Mouse (Mus musculus): ENCODE measurements around the gene Nob1. TPM values are rescaled to one million over a fixed set of nuclear protein-coding genes. Genes with fewer than 3 reads are reported as not detected.

Gene Nob1
- polyA plus RNA-seq, 1 experiment from 2014 or later: 62.6 TPM

DNA sequence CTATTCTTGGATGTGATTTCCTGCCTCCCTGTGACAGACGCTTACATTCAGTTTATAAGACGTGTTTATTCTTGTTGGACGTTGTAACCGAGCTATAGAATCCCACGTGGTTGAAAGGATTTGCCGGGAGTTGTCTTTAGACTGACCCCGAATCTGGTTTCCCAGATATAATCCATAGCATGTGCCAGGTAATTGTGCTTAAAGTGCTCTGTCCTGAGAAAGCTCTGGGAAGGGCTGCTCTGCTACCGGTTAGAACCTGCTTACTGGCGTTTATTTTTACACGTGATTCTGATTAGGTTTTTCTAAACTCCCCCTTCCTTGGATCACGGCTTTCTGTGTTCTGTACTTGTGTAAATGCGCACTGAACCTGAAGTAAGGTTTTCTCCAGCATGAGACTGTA is 27.2 kb downstream of the Nob1 start:
- no peak overlapping the region for H3K4me2 ChIP-seq (ENCODE audit: low read depth, low read length)
- WGBS: 73% methylated on average over 12 of the region's 12 CpGs
- no peak overlapping the region for H3K4me3 ChIP-seq (ENCODE audit: low read depth, low read length)
- H3K27me3 ChIP-seq (ENCODE audit: control insufficient read depth, insufficient read depth, low read length): no peaks in the 10 kb centered on the region
- no peak overlapping the region for H3K9ac ChIP-seq (replicated peaks; ENCODE audit: low read depth, low read length)
- H3K27ac ChIP-seq (ENCODE audit: low read depth, low read length): no peak overlapping the region
- H3K4me1 ChIP-seq (ENCODE audit: control insufficient read depth, insufficient read depth, low read length): peaks cover 3% of the 10 kb centered on the region; the same call in 1 of the 2 replicates
- ATAC-seq (ENCODE audit: low read depth): no peak
- no peaks in the 10 kb centered on the region for H3K9me3 ChIP-seq (ENCODE audit: control insufficient read depth, low read length)
- H3K36me3 ChIP-seq (ENCODE audit: control insufficient read depth, insufficient read depth, low read length): no peaks in the 10 kb centered on the region

DNA sequence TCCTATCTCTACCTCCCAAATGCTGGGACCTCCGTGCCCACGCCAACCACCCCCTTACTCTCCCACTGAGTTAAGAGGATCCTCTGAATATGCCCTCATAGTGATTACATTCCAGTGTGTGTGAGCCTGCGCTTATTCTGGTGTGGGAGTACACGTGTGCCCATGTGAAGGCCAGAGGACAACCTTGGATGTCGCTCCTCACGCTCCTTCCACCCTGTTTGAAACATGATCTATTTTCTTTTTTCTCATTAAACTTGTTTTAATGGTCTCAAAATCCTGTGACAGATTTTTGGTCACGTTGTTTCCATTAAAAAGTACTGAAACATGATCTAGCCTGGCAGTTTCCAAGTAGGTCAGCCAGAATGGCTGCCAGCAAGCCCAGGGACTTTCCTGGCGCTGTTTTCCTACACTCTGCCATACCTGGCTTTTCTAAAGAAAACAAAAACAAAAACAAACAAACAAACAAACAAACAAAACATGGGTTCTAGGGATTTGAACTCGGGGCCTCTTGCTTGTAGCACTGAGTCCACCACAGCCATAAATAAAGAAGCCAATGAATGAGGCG is 28.7 kb downstream of the Nob1 start:
- ATAC-seq (ENCODE audit: low read depth): no peak
- WGBS: 94% methylated on average over 10 of the region's 10 CpGs
- Histone ChIP-seq H3K4me1 (ENCODE audit: control insufficient read depth, insufficient read depth, low read length) (no peaks in the 10 kb centered on the region; the same call in 1 of the 2 replicates), H3K9ac (replicated peaks; ENCODE audit: low read depth, low read length) (no peak overlapping the region), H3K36me3 (ENCODE audit: control insufficient read depth, insufficient read depth, low read length) (no peaks in the 10 kb centered on the region), H3K9me3 (ENCODE audit: control insufficient read depth, low read length) (no peaks in the 10 kb centered on the region), H3K27me3 (ENCODE audit: control insufficient read depth, insufficient read depth, low read length) (no peaks in the 10 kb centered on the region), H3K4me3 (ENCODE audit: low read depth, low read length) (no peak overlapping the region), H3K4me2 (ENCODE audit: low read depth, low read length) (no peak overlapping the region), H3K27ac (ENCODE audit: low read depth, low read length) (no peak overlapping the region)

DNA sequence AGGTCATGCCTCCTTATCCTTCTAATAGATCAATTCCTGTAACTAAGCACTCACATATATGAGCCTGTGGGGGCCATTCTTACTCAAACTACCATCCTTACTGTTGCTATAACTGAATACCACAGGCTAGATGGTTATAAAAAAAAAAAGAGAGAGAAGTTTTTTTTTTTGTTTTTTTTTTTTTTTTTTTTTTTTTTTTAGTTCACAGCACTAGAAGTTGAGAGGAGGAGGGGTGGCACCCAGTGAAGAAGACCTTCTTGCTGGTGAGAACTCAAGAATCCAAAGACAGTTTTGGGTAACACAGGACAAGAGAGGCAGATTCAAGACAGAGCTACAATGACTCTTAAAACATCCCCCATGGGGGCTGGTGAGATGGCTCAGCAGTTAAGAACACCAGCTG is 29.5 kb downstream of the Nob1 start:
- Histone ChIP-seq H3K36me3 (ENCODE audit: control insufficient read depth, insufficient read depth, low read length) (no peaks in the 10 kb centered on the region), H3K9ac (replicated peaks; ENCODE audit: low read depth, low read length) (no peak overlapping the region), H3K4me2 (ENCODE audit: low read depth, low read length) (no peak overlapping the region), H3K4me1 (ENCODE audit: control insufficient read depth, insufficient read depth, low read length) (no peaks in the 10 kb centered on the region; the same call in 1 of the 2 replicates), H3K9me3 (ENCODE audit: control insufficient read depth, low read length) (no peaks in the 10 kb centered on the region), H3K27ac (ENCODE audit: low read depth, low read length) (no peak overlapping the region), H3K27me3 (ENCODE audit: control insufficient read depth, insufficient read depth, low read length) (no peaks in the 10 kb centered on the region), H3K4me3 (ENCODE audit: low read depth, low read length) (no peak overlapping the region)
- ATAC-seq (ENCODE audit: low read depth): no peak

DNA sequence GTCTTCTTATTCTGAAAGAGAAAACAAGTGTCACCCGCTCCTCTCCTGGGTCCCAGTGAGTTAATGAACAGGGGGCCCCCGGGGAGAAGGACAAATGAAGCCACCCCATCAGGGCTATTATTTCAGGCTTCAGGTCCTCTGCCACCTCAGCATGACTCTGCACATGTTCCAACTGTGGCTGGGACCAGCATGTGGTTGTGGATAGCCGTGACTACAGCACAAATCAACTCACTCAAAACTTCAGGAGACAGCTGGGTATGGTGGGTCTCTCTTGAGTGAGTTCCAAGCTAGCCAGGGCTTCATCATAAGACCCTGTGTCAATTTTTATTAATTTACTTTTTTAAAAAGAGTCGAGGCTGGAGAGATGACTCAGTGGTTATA is 33.7 kb downstream of the Nob1 start:
- no peaks in the 10 kb centered on the region for H3K36me3 ChIP-seq (ENCODE audit: control insufficient read depth, insufficient read depth, low read length)
- no peaks in the 10 kb centered on the region for H3K27me3 ChIP-seq (ENCODE audit: control insufficient read depth, insufficient read depth, low read length)
- no peak overlapping the region for H3K27ac ChIP-seq (ENCODE audit: low read depth, low read length)
- no peak overlapping the region for H3K9ac ChIP-seq (replicated peaks; ENCODE audit: low read depth, low read length)
- H3K9me3 ChIP-seq (ENCODE audit: control insufficient read depth, low read length): no peaks in the 10 kb centered on the region
- ATAC-seq (ENCODE audit: low read depth): no peak
- no peaks in the 10 kb centered on the region for H3K4me1 ChIP-seq (ENCODE audit: control insufficient read depth, insufficient read depth, low read length)
- H3K4me2 ChIP-seq (ENCODE audit: low read depth, low read length): no peak overlapping the region
- 67% methylated on average over 4 of the region's 4 CpGs for WGBS
- H3K4me3 ChIP-seq (ENCODE audit: low read depth, low read length): no peak overlapping the region

DNA sequence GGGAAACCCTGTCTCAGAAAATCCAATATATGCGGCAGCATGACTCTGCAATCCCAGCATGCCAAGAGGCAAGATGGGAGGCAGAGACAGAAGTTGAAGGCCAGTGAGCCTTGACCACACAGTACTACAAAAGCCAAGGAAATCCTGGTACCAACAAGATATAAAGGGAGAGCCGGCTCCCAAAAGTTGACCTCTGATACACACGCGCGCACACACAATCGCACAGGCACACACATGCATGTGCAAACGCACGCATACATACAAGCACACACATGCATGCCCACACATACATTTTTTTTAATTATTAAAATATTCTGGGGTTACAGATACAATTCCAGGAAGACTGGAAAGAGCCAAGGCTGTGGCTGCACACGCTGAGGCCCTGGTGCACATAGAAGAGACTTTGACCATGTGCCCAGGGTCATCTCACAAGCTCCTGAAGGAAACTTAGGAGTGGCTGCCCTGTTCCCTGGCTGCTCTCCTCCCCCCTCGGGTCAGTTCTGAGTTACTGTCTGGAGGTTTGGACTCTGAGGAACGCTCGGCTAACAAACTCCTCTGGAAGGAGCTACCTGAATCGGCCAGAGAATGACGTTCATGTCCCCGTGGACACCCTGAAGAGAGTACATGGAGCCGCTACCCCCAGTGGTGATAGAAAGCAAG is 34.2 kb downstream of the Nob1 start:
- H3K9me3 ChIP-seq (ENCODE audit: control insufficient read depth, low read length): no peaks in the 10 kb centered on the region
- H3K4me2 ChIP-seq (ENCODE audit: low read depth, low read length): no peak overlapping the region
- no peak overlapping the region for H3K27ac ChIP-seq (ENCODE audit: low read depth, low read length)
- WGBS: 95% methylated on average over 16 of the region's 16 CpGs
- ATAC-seq (ENCODE audit: low read depth): no peak
- no peaks in the 10 kb centered on the region for H3K4me1 ChIP-seq (ENCODE audit: control insufficient read depth, insufficient read depth, low read length)
- no peak overlapping the region for H3K9ac ChIP-seq (replicated peaks; ENCODE audit: low read depth, low read length)
- H3K36me3 ChIP-seq (ENCODE audit: control insufficient read depth, insufficient read depth, low read length): no peaks in the 10 kb centered on the region
- H3K27me3 ChIP-seq (ENCODE audit: control insufficient read depth, insufficient read depth, low read length): no peaks in the 10 kb centered on the region
- H3K4me3 ChIP-seq (ENCODE audit: low read depth, low read length): no peak overlapping the region

DNA sequence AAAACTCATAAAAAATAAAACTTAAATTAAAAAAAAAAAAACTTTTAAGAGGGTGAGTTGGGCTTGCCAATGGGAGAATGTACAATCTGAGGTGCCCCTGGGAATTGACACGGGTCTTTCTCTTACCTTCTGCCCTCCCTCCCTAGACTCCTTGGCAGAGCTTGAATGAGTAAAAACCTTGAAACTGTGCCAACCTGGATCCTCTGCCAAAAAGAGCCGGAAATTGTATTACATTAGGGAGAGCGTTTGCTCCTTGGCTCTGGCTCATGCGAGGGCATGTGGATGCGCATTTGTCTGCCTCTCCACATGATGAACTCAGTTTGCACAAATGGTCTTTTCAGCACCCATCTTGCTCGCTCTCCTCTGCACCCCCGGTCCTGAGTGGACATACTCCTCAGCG is 35.3 kb downstream of the Nob1 start:
- Histone ChIP-seq H3K4me1 (ENCODE audit: control insufficient read depth, insufficient read depth, low read length) (no peaks in the 10 kb centered on the region), H3K27me3 (ENCODE audit: control insufficient read depth, insufficient read depth, low read length) (no peaks in the 10 kb centered on the region), H3K36me3 (ENCODE audit: control insufficient read depth, insufficient read depth, low read length) (no peaks in the 10 kb centered on the region), H3K4me2 (ENCODE audit: low read depth, low read length) (no peak overlapping the region), H3K9me3 (ENCODE audit: control insufficient read depth, low read length) (no peaks in the 10 kb centered on the region), H3K4me3 (ENCODE audit: low read depth, low read length) (no peak overlapping the region), H3K27ac (ENCODE audit: low read depth, low read length) (no peak overlapping the region), H3K9ac (replicated peaks; ENCODE audit: low read depth, low read length) (no peak overlapping the region)
- WGBS: 54% methylated on average over 8 of the region's 8 CpGs
- peak; percentile 46; the same call in 1 of the 2 replicates for ATAC-seq (ENCODE audit: low read depth)

DNA sequence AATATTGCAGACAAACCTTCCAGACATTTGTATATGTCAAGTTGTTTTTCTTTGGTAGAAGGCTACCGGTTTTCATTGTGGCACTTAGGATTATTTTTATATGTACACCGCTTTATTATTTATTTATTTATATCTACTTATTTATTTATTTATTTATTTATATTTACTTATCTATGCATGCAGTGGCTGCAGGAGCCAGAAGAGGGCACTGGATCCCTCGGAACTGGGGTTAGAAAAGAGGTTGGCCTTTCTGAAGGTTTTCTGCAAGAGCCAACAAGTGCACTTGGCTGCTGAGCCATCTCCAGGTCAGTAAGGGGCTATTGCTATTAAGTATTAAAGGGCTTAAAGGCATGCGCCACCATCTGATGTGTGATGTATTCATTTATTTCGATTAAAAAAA is 37.0 kb downstream of the Nob1 start:
- Histone ChIP-seq H3K9ac (replicated peaks; ENCODE audit: low read depth, low read length) (no peak overlapping the region), H3K4me1 (ENCODE audit: control insufficient read depth, insufficient read depth, low read length) (no peaks in the 10 kb centered on the region), H3K27ac (ENCODE audit: low read depth, low read length) (no peak overlapping the region), H3K36me3 (ENCODE audit: control insufficient read depth, insufficient read depth, low read length) (no peaks in the 10 kb centered on the region), H3K27me3 (ENCODE audit: control insufficient read depth, insufficient read depth, low read length) (no peaks in the 10 kb centered on the region), H3K4me3 (ENCODE audit: low read depth, low read length) (no peak overlapping the region), H3K9me3 (ENCODE audit: control insufficient read depth, low read length) (no peaks in the 10 kb centered on the region), H3K4me2 (ENCODE audit: low read depth, low read length) (no peak overlapping the region)
- WGBS: 72% methylated on average over 5 of the region's 5 CpGs
- ATAC-seq (ENCODE audit: low read depth): no peak

DNA sequence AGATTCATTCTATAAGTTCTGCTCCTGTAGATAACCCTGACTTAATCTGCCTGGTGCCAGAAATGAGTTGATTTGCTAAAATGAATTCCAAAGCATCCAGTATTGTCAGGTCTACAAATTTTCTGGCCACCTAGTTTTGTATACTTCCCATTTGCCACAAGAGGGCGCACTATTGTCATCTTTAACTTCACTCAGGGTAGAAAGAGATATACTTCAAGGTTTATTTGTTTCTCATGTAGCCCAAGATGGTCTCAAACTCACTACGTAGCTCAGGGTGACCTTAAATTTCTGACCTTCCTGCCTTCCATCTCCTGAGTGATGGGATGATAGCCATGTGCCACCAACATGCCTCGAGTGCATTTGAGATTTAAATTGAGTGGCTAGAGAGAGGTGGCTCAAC is 38.2 kb downstream of the Nob1 start:
- Histone ChIP-seq H3K9me3 (ENCODE audit: control insufficient read depth, low read length) (no peaks in the 10 kb centered on the region), H3K4me3 (ENCODE audit: low read depth, low read length) (no peak overlapping the region), H3K27ac (ENCODE audit: low read depth, low read length) (no peak overlapping the region), H3K36me3 (ENCODE audit: control insufficient read depth, insufficient read depth, low read length) (no peaks in the 10 kb centered on the region), H3K9ac (replicated peaks; ENCODE audit: low read depth, low read length) (no peak overlapping the region), H3K27me3 (ENCODE audit: control insufficient read depth, insufficient read depth, low read length) (no peaks in the 10 kb centered on the region), H3K4me2 (ENCODE audit: low read depth, low read length) (no peak overlapping the region), H3K4me1 (ENCODE audit: control insufficient read depth, insufficient read depth, low read length) (no peaks in the 10 kb centered on the region)
- ATAC-seq (ENCODE audit: low read depth): no peak
- WGBS: 37% methylated on average over 3 of the region's 3 CpGs

DNA sequence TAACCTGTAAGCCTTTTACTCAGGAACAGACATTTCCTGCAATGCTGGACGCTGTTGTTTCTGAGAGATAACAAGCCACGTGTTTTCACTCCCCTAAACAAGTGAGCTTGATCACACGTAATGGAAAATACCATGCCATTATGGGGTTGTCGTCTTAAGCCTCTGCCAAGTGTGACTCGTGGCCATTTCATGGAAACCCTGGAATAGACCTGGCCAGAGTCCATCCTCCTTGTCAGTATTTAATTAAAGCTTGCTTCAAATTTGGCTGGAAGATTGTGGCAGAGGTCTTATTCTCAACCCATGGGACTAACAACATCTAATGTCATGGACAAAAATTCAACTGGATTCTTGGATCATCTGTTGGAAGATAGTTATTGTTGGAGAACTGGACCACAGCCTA is 38.7 kb downstream of the Nob1 start:
- Histone ChIP-seq H3K36me3 (ENCODE audit: control insufficient read depth, insufficient read depth, low read length) (no peaks in the 10 kb centered on the region), H3K4me1 (ENCODE audit: control insufficient read depth, insufficient read depth, low read length) (no peaks in the 10 kb centered on the region), H3K4me2 (ENCODE audit: low read depth, low read length) (no peak overlapping the region), H3K4me3 (ENCODE audit: low read depth, low read length) (no peak overlapping the region), H3K27ac (ENCODE audit: low read depth, low read length) (no peak overlapping the region), H3K9ac (replicated peaks; ENCODE audit: low read depth, low read length) (no peak overlapping the region), H3K9me3 (ENCODE audit: control insufficient read depth, low read length) (no peaks in the 10 kb centered on the region), H3K27me3 (ENCODE audit: control insufficient read depth, insufficient read depth, low read length) (no peaks in the 10 kb centered on the region)
- no peak for ATAC-seq (ENCODE audit: low read depth)
- 59% methylated on average over 5 of the region's 5 CpGs for WGBS

Data from neural tube, embryonic 14.5 days (tissue).